Mouse (Mus musculus): ENCODE data around the gene Pttg1ip. TPM values are rescaled to one million over a fixed set of nuclear protein-coding genes. Genes with fewer than 3 reads are reported as not detected.

Gene Pttg1ip
- polyA plus RNA-seq, 1 experiment from 2014 or later, result 71.1 TPM

GRCm38 (mm10) chr10:77616166-77616565, 34.6 kb downstream of the Pttg1ip start:
- no peaks in the 10 kb centered on the region for H3K4me1 ChIP-seq
- peaks cover 66% of the 10 kb centered on the region for H3K36me3 ChIP-seq
- no peak for ATAC-seq (ENCODE audit: low FRiP score, low read depth)
- H3K4me3 ChIP-seq, result no peak overlapping the region
- no peaks in the 10 kb centered on the region for H3K9me3 ChIP-seq
- no peak overlapping the region for H3K27ac ChIP-seq
- no peak overlapping the region for H3K9ac ChIP-seq
- 95% methylated on average over 9 of the region's 9 CpGs for WGBS
- H3K4me2 ChIP-seq (replicated peaks), result no peak overlapping the region
- no peaks in the 10 kb centered on the region for H3K27me3 ChIP-seq (replicated peaks)

- ATAC-seq (ENCODE audit: low FRiP score, low read depth), result no peak
- no peak overlapping the region for H3K27ac ChIP-seq
- H3K27me3 ChIP-seq (replicated peaks), result no peaks in the 10 kb centered on the region
- no peaks in the 10 kb centered on the region for H3K4me1 ChIP-seq
- peaks cover 59% of the 10 kb centered on the region for H3K36me3 ChIP-seq
- H3K4me2 ChIP-seq (replicated peaks), result no peak overlapping the region
- 88% methylated on average over 7 of the region's 7 CpGs for WGBS
- no peak overlapping the region for H3K4me3 ChIP-seq
- H3K9me3 ChIP-seq, result no peaks in the 10 kb centered on the region
- no peak overlapping the region for H3K9ac ChIP-seq
Observed at GRCm38 (mm10) chr10:77616926-77617325, 35.4 kb downstream of the Pttg1ip start.

- Histone ChIP-seq H3K36me3 (peaks cover 16% of the 10 kb centered on the region), H3K9me3 (no peaks in the 10 kb centered on the region), H3K4me1 (peaks cover 21% of the 10 kb centered on the region), H3K27ac (peak overlapping the region; percentile 46; the same call in 1 of the 2 replicates), H3K27me3 (replicated peaks) (no peaks in the 10 kb centered on the region), H3K9ac (peak overlapping the region; percentile 95), H3K4me2 (replicated peaks) (peak overlapping the region; percentile 80), H3K4me3 (peak overlapping the region; percentile 94)
- 80% methylated on average over 8 of the region's 8 CpGs for WGBS
- no peak for ATAC-seq (ENCODE audit: low FRiP score, low read depth)
Observed at GRCm38 (mm10) chr10:77621546-77621945, 40.0 kb downstream of the Pttg1ip start.

- under 1% methylated on average over 96 of the region's 96 CpGs for WGBS
- H3K27ac ChIP-seq, result peak within 1 kb of the TSS; percentile 63
- peak; percentile 91 for ATAC-seq (ENCODE audit: low FRiP score, low read depth)
Observed at GRCm38 (mm10) chr10:77622055-77622988, 40.8 kb downstream of the Pttg1ip start, which contains the start of gene Ube2g2. Ube2g2 (plus strand) TSS chr10:77622275.

DNA sequence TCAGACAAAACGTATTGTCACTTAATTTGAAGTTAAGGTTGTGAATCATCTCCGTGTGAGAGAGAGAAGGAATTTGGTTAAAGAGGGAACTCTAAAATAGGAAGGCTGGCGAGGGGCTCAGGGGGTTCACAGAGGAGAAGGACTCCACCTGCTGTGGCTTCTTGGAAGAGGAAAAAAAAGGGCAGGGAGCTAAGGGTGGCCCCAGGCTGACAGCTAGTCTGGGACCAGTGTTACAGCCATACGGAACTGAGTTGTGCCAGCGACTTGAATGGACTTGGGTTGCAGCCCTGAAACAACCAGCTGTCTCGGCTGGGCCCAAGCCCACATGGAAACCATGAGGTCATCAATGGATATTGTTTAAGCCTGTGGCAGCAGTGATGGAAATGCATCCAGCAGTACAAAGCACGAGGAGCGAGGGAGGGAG, 41.6 kb downstream of the Pttg1ip start:
- Histone ChIP-seq H3K4me2 (replicated peaks) (peak overlapping the region; percentile 80), H3K9me3 (no peaks in the 10 kb centered on the region), H3K27me3 (replicated peaks) (no peaks in the 10 kb centered on the region), H3K4me1 (peaks cover 21% of the 10 kb centered on the region), H3K36me3 (0 out of 2 replicates have a peak, but pooled peaks cover 3% of the 10 kb centered on the region), H3K4me3 (peak overlapping the region; percentile 94), H3K27ac (no peak overlapping the region), H3K9ac (peak overlapping the region; percentile 95)
- 7% methylated on average over 8 of the region's 8 CpGs for WGBS
- ATAC-seq (ENCODE audit: low FRiP score, low read depth), result peak; percentile 52; the same call in 1 of the 2 replicates

More at GRCm38 (mm10) chr10:77622055-77622988, 40.8 kb downstream of the Pttg1ip start, which contains the start of gene Ube2g2:
- peak within 1 kb of the TSS; percentile 95 for H3K9ac ChIP-seq
- peak within 1 kb of the TSS; percentile 94 for H3K4me3 ChIP-seq
- H3K36me3 ChIP-seq, result peaks cover 9% of the 10 kb centered on the region
- H3K9me3 ChIP-seq, result no peaks in the 10 kb centered on the region
- peaks cover 21% of the 10 kb centered on the region for H3K4me1 ChIP-seq
- H3K27me3 ChIP-seq (replicated peaks), result no peaks in the 10 kb centered on the region
- H3K4me2 ChIP-seq (replicated peaks), result peak within 1 kb of the TSS; percentile 80

DNA sequence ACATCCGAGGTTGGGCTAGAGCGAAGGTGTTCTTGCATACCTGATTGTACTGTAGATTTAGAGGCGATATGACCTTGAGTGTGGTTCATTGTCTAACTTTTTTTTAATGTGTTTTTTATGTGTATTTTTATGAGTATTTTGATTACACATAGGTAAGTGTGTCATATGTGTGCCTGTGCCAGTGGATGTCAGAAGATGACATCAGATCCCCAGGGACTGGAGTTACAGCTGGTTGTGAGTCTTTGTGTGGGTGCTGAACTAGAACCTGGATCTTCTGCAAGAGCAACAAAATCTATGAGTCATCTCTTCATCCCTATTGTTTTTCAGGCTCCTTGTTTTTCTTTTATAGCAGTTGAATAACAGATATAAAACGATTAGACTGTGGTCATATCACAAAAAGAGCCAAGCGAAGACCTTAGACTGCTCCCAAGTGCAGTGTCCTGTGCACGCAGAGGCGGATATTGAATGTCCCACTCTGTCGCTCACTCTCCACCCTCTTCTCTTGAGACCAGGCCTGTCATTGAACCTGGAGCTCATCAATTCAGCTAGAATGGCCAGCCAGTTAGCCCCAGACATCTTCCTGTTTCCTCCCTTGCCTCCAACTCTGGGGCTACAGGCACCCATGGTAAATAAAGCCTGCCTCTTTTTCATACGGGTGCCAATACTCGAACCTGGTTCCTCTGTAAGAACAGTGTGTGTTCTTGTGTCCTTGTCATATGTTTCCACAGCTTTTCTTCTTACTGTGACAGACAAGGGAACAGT, 42.3 kb downstream of the Pttg1ip start:
- H3K4me2 ChIP-seq (replicated peaks), result peak overlapping the region; percentile 80
- 92% methylated on average over 10 of the region's 10 CpGs for WGBS
- H3K27me3 ChIP-seq (replicated peaks), result no peaks in the 10 kb centered on the region

DNA sequence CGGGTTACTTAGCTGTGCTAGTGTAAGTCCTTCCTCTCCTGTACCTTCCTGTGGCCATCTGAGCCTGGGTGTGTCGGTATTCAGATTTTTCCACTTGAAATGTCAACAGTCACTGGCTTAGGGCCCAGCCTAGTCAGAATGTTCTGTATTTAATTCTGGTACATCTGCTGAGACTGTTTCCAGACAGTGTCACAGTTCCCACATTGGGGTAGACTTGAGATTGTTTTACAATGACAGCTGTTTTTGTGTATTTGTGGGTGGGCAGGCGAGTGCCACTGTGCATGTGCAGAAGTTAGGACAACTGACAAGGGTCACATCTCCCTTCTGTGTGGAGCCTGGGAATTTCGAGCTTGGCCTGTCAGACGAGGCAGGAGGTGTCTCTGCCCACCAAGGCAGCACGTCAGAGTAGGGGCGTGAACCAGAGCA, 43.1 kb downstream of the Pttg1ip start:
- Histone ChIP-seq H3K27me3 (replicated peaks) (no peaks in the 10 kb centered on the region), H3K4me3 (no peak overlapping the region), H3K9me3 (no peaks in the 10 kb centered on the region), H3K4me2 (replicated peaks) (0 out of 2 replicates have a peak overlapping the region, but pooled peaks have one; percentile 5), H3K4me1 (peaks cover 21% of the 10 kb centered on the region), H3K36me3 (no peaks in the 10 kb centered on the region), H3K9ac (peak overlapping the region; percentile 26; the same call in 1 of the 2 replicates), H3K27ac (no peak overlapping the region)
- no peak for ATAC-seq (ENCODE audit: low FRiP score, low read depth)
- 83% methylated on average over 7 of the region's 7 CpGs for WGBS

More for the DNA sequence above, 42.3 kb downstream of the Pttg1ip start:
- Histone ChIP-seq H3K4me3 (peak overlapping the region; percentile 94; the same call in 1 of the 2 replicates), H3K36me3 (no peaks in the 10 kb centered on the region), H3K4me1 (peaks cover 21% of the 10 kb centered on the region), H3K9ac (no peak overlapping the region), H3K27ac (no peak overlapping the region), H3K9me3 (no peaks in the 10 kb centered on the region)
- no peak for ATAC-seq (ENCODE audit: low FRiP score, low read depth)

DNA sequence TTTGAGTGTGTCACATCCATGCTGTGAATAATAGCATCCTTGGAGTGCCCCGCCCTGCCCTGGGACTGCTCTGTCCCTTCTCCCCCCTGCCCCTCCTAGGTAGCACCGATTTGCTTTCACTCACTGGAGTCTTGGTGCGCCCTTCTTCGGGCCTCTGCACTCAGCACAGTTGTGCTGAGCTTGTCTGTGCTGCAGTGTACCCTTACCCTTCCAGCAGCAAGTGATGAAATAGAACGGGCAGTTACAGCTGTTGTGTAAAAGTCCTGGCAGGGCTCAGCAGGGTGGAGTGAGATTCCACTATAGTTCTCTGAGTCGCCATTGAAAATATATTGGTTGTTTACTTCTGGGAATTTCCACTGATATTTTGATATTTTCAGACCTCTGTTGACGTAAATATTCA, 44.5 kb downstream of the Pttg1ip start:
- no peaks in the 10 kb centered on the region; the same call in 1 of the 2 replicates for H3K36me3 ChIP-seq
- H3K9me3 ChIP-seq, result no peaks in the 10 kb centered on the region
- H3K4me1 ChIP-seq, result peaks cover 21% of the 10 kb centered on the region
- no peak overlapping the region for H3K4me2 ChIP-seq (replicated peaks)
- H3K27me3 ChIP-seq (replicated peaks), result no peaks in the 10 kb centered on the region
- WGBS, result 86% methylated on average over 7 of the region's 7 CpGs
- no peak overlapping the region for H3K9ac ChIP-seq
- no peak overlapping the region for H3K27ac ChIP-seq
- ATAC-seq (ENCODE audit: low FRiP score, low read depth), result no peak
- no peak overlapping the region for H3K4me3 ChIP-seq

DNA sequence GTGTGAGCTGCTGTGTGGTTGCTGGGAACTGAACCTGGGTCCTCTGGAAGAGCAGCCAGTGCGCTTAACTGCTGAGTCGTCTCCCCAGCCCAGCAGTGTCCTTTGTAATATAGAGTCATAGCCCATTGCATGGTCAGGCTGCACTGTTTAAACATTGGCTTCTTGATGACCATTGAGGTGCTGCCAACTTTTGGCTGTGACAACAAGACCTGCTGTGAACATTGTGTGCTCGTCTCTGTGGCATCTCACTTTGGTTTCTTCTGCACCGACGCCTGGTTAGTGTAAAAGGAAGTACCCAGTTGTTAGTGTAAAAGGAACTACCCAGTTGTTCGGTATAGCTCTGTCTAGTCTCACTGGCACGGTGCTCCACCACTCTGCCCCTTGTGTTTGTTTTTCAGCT, 45.1 kb downstream of the Pttg1ip start:
- no peaks in the 10 kb centered on the region for H3K9me3 ChIP-seq
- no peak overlapping the region for H3K4me2 ChIP-seq (replicated peaks)
- H3K4me3 ChIP-seq, result no peak overlapping the region
- whole genome bisulfite sequencing, result 78% methylated on average over 7 of the region's 7 CpGs
- no peaks in the 10 kb centered on the region for H3K27me3 ChIP-seq (replicated peaks)
- H3K4me1 ChIP-seq, result peaks cover 21% of the 10 kb centered on the region
- ATAC-seq (ENCODE audit: low FRiP score, low read depth), result no peak
- peaks cover 5% of the 10 kb centered on the region for H3K36me3 ChIP-seq
- H3K9ac ChIP-seq, result no peak overlapping the region
- H3K27ac ChIP-seq, result no peak overlapping the region

DNA sequence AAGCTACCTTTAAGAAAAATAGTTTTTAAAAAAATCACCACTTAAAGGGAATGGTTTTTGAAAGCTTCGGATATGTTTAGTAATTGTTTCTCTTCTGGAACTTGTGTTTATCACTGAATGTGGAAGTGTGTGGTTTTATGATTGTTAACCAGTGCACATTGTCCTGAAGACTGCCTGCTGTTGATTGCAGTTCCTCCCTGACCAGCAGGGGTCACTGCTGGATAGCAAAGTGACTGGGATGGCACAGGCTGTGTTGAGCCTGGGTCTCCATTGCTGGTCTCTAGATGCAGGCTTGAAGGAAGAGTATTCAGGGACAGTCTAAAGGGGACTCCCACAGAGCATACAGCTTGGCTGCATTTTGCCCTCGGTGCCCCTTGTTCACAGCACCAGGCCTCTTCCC, 46.0 kb downstream of the Pttg1ip start:
- peaks cover 12% of the 10 kb centered on the region for H3K36me3 ChIP-seq
- H3K4me3 ChIP-seq, result no peak overlapping the region
- WGBS, result 53% methylated on average over 2 of the region's 2 CpGs
- ATAC-seq (ENCODE audit: low FRiP score, low read depth), result peak; percentile 76
- no peaks in the 10 kb centered on the region for H3K9me3 ChIP-seq
- no peaks in the 10 kb centered on the region for H3K27me3 ChIP-seq (replicated peaks)
- no peak overlapping the region for H3K9ac ChIP-seq
- H3K4me2 ChIP-seq (replicated peaks), result no peak overlapping the region
- H3K27ac ChIP-seq, result no peak overlapping the region
- H3K4me1 ChIP-seq, result peaks cover 21% of the 10 kb centered on the region

GRCm38 (mm10) chr10:77629163-77629562, 47.6 kb downstream of the Pttg1ip start:
- H3K36me3 ChIP-seq, result peaks cover 23% of the 10 kb centered on the region
- 85% methylated on average over 3 of the region's 3 CpGs for WGBS
- no peak overlapping the region for H3K4me3 ChIP-seq
- H3K27ac ChIP-seq, result no peak overlapping the region
- no peaks in the 10 kb centered on the region for H3K27me3 ChIP-seq (replicated peaks)
- H3K4me2 ChIP-seq (replicated peaks), result no peak overlapping the region
- H3K4me1 ChIP-seq, result peaks cover 12% of the 10 kb centered on the region
- H3K9me3 ChIP-seq, result no peaks in the 10 kb centered on the region
- no peak overlapping the region for H3K9ac ChIP-seq
- ATAC-seq (ENCODE audit: low FRiP score, low read depth), result no peak

DNA sequence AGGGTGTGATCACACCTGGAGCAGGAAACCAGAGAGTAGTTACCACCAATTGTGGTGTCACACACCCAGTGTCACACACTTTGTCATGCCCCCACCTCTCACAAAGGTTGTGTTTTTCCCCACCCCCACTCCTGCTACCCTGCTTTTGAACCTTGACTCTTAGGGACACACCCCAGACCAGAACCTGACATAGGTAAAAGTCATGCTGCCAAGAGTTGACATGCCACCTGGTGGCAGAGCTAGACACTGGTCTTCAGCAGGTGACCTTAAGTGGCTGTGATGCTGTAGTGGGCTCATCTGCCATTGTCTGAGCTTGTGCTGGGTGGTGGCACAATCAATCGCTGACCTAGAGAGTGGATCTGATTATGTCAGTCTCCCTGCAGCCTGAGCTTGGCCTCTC, 48.5 kb downstream of the Pttg1ip start:
- no peak for ATAC-seq (ENCODE audit: low FRiP score, low read depth)
- H3K27me3 ChIP-seq (replicated peaks), result no peaks in the 10 kb centered on the region
- H3K4me1 ChIP-seq, result peaks cover 4% of the 10 kb centered on the region; the same call in 1 of the 2 replicates
- H3K9me3 ChIP-seq, result no peaks in the 10 kb centered on the region
- peaks cover 26% of the 10 kb centered on the region for H3K36me3 ChIP-seq
- no peak overlapping the region for H3K27ac ChIP-seq
- H3K4me2 ChIP-seq (replicated peaks), result no peak overlapping the region
- 92% methylated on average over 1 of the region's 1 CpGs for WGBS
- H3K9ac ChIP-seq, result no peak overlapping the region
- H3K4me3 ChIP-seq, result no peak overlapping the region
